Mouse (Mus musculus) urinary bladder, postnatal 0 days (tissue): ENCODE results near the gene Fam43a. TPM values are rescaled to one million over a fixed set of nuclear protein-coding genes. Genes with fewer than 3 reads are reported as not detected.

Experiments
- polyA plus RNA-seq: library from polyadenylated mRNA; unstranded; fragments of >200 nt; fragmentation: Nextera tagmentation; extraction: Ambion mirVana; gene quantifications from 2 replicates; pipeline ENCODE4 v1.2.1, GENCODE M21; 2015

The Fam43a gene
- 11.9 and 12.2 TPM in 2 replicates for polyA plus RNA-seq

DNA sequence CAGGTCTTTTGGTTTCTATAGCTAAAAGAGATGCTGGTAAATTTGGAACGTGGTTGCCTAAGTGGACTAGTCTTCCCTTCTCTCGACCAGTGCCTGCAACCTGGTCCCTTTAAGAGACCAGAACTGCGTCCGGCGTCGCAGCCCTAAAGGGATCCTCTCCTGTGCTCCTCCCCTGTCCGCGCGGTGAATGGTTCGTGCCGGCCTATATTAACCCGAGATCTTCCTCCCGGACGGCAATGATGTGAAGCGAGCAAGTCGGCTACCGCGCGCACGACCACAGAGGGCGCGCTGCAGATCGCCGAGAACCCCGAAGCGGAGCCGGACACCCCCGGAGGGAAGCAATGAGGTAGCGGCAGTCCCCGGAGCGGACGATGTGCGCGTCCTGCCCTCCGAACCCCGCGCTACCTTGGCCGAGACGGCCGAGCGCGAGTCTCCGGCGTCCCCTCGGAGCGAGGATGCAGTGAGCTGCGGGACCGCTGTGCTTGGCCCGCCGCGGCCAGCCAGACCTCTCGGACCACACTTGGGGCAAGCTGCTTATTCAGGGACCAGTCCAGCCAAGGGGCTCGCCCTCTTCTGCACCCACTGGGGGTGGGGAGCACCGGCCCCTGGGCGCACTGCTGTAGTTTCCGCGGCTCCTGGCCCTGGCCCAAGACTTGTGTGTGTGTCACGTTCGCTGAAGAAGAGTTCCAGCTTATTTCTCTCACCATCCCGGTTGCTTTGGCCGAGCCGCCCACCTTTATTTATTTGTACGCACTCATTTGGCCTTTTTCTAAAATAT lies at the start of gene Fam43a:
Fam43a (plus strand) TSS at position 233 of the 778 bp plus-strand sequence.

DNA sequence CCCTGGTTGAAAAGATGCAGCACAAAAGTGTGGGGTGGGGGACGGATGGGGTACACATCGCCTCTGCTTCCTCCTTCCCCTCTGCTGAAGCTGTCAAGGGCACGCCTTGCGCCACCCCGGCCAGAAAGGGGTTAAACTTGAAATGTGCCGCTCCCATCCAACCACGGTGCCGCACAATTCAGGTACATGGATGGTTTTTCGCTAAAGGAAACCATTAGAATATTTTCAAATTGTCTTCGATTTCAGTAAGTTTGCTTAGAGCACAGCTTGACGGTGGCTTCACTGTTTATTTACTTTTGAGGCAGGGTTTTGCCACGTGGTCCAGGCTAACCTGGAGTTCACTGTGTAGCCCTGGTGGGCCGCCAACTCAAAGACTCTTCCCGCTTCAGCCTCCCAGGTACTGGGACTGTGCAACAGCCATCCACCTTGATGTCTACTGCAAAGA lies 48.8 kb upstream of the Fam43a start, which contains the start of gene Tmem44:
Tmem44 (minus strand) TSS at position 95 of the 445 bp plus-strand sequence.

DNA sequence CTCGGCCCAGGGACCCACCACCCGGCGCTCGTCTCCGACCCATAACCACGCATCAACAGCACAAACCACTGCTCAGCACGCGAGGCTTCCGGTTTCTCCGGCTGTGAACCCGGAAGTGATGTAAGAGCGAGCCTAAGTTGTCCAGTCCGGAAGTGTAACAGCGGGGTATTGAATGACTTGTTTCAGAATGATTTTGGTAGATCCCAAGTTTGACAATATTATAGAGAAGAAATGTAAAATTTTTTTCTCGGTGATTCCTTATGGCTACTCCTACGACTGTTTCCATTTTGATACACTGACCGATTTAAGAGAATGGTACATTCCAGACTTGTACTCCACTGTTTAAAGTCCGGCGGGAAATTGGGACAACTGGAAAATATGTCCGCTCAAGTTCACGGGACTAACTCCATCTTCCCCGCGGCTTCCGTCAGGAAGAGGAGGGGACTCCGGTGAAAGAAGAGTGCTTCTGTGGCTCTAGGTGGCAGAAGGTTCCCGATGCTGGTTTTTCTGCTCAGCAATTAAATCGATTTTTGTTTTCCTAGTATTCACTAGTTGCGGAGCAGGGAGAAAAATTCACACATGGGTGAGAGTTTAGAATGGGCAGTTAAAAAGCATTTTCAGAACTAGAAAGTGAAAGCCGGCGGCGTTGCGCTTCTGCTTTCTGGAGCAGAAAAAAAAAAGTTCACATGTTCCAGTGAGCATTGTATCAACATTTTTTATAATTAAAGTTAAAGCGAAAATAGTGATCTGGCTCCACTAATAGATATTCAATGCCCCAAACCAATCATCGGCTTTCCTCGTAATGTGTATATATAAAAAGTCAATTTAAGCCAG lies 11.8 kb upstream of the Fam43a start, which contains the start of gene Lsg1:
Lsg1 (minus strand) TSS at position 99 of the 834 bp plus-strand sequence.

Other genes starting within 250 kb of the Fam43a start
- 10.0 and 11.1 TPM in 2 replicates for gene Atp13a3, start 193.7 kb upstream of the Fam43a start, polyA plus RNA-seq
- gene Tmem44, start 48.9 kb upstream of the Fam43a start, polyA plus RNA-seq = 3.2 and 3.8 TPM in 2 replicates
- gene Lsg1, start 12.1 kb upstream of the Fam43a start, polyA plus RNA-seq = 28.9 and 30.6 TPM in 2 replicates